Mouse (Mus musculus) forebrain, embryonic 14.5 days (tissue): ENCODE data around the gene Dennd6a. TPM values are rescaled to one million over a fixed set of nuclear protein-coding genes. Genes with fewer than 3 reads are reported as not detected.
A peak's percentile ranks its signal among the peaks of the same experiment; 100 is the strongest.

Experiments used
- ATAC-seq: fragments of 200-750 bp; cut with Nextera tagmentation; 2 replicates; pipeline ENCODE4 v1.8.0; 2017; ENCODE audit warnings: mild to moderate bottlenecking, moderate library complexity
- DNase-seq: peaks from one replicate; pipeline ENCODE4 v3.0.0-alpha.2; 2015; ENCODE audit warnings: low spot score
- H3K27ac ChIP-seq: fragments of 300-500 bp; sonication (generic); 2 replicates; pipeline ENCODE4 v1.5.1; 2014; ENCODE audit warnings: low read depth, mild to moderate bottlenecking, control low read depth, low read length, moderate library complexity
- H3K27me3 ChIP-seq: fragments of 300-500 bp; sonication (generic); replicated peaks from 2 replicates; pipeline ENCODE4 v1.6.1; 2014; ENCODE audit warnings: low read length, control low read depth, mixed read lengths; ENCODE audit not compliant: control insufficient read depth, insufficient read depth
- H3K36me3 ChIP-seq: fragments of 300-500 bp; sonication (generic); 2 replicates; pipeline ENCODE4 v1.6.1; 2014; ENCODE audit warnings: low read length, control low read depth; ENCODE audit not compliant: control insufficient read depth, insufficient read depth
- H3K4me1 ChIP-seq: fragments of 300-500 bp; sonication (generic); 2 replicates; pipeline ENCODE4 v1.6.1; 2014; ENCODE audit warnings: antibody characterized with exemption, low read length, control low read depth; ENCODE audit not compliant: control insufficient read depth, insufficient read depth
- H3K4me2 ChIP-seq: fragments of 300-500 bp; sonication (generic); 2 replicates; pipeline ENCODE4 v1.6.1; 2014; ENCODE audit warnings: mild to moderate bottlenecking, control low read depth, low read length
- H3K4me3 ChIP-seq: fragments of 300-500 bp; sonication (generic); 2 replicates; pipeline ENCODE4 v1.5.1; 2014; ENCODE audit warnings: low read depth, low read length, control low read depth
- H3K9ac ChIP-seq: fragments of 300-500 bp; sonication (generic); 2 replicates; pipeline ENCODE4 v1.6.1; 2014; ENCODE audit warnings: mild to moderate bottlenecking, low read length, control low read depth, moderate library complexity
- H3K9me3 ChIP-seq: fragments of 300-500 bp; sonication (generic); replicated peaks from 2 replicates; pipeline ENCODE4 v1.6.1; 2016; ENCODE audit warnings: low read length, control low read depth, mixed read lengths; ENCODE audit not compliant: control insufficient read depth
- WGBS: fragments of 180-500 bp; shearing (Covaris S2); extraction: QIAGEN DNeasy Blood & Tissue Kit; methylation state at CpG from one replicate; pipeline ENCODE4 v1.1.7; 2014; 5-methylcytosine and 5-hydroxymethylcytosine counted together
- polyA plus RNA-seq: library from polyadenylated mRNA; unstranded; fragments of >200 nt; fragmentation: Nextera tagmentation; extraction: Ambion mirVana; gene quantifications from 2 replicates; pipeline ENCODE4 v1.2.1, GENCODE M21; 2014

Gene Dennd6a
- polyA plus RNA-seq, 1 experiment from 2014 or later: 20.5 TPM

GRCm38 (mm10) chr14:26534757-26535479, 38.7 kb upstream of the Dennd6a start, which contains the start of gene Slmap:
Gene Slmap (minus strand): TSS chr14:26534931.
- Histone ChIP-seq H3K27me3 (no peaks in the 10 kb centered on the region), H3K27ac (peak within 1 kb of the TSS; percentile 84), H3K4me3 (peak within 1 kb of the TSS; percentile 95), H3K4me2 (peak within 1 kb of the TSS; percentile 90), H3K4me1 (peaks cover 23% of the 10 kb centered on the region), H3K9me3 (no peaks in the 10 kb centered on the region), H3K36me3 (no peaks in the 10 kb centered on the region), H3K9ac (peak within 1 kb of the TSS; percentile 91)
- ATAC-seq: peak; percentile 97
- DNase-seq: peak; percentile 100
- WGBS: 18% methylated on average over 22 of the region's 33 CpGs

GRCm38 (mm10) chr14:26539241-26539640, 34.4 kb upstream of the Dennd6a start:
- H3K27me3 ChIP-seq: no peaks in the 10 kb centered on the region
- H3K4me2 ChIP-seq: no peak overlapping the region
- WGBS: 85% methylated on average over 4 of the region's 4 CpGs
- no peak overlapping the region for H3K9ac ChIP-seq
- no peak overlapping the region for H3K4me3 ChIP-seq
- no peak for ATAC-seq
- no peaks in the 10 kb centered on the region for H3K4me1 ChIP-seq
- no peaks in the 10 kb centered on the region for H3K9me3 ChIP-seq
- H3K27ac ChIP-seq: no peak overlapping the region
- no peak for DNase-seq
- H3K36me3 ChIP-seq: no peaks in the 10 kb centered on the region

- Histone ChIP-seq H3K27me3 (no peaks in the 10 kb centered on the region), H3K4me2 (no peak overlapping the region), H3K27ac (no peak overlapping the region), H3K9me3 (no peaks in the 10 kb centered on the region), H3K36me3 (no peaks in the 10 kb centered on the region), H3K4me3 (no peak overlapping the region), H3K9ac (no peak overlapping the region), H3K4me1 (no peaks in the 10 kb centered on the region)
- 73% methylated on average over 1 of the region's 1 CpGs for WGBS
- no peak for DNase-seq
- ATAC-seq: no peak
These were observed 33.1 kb upstream of the Dennd6a start for GRCm38 (mm10) chr14:26540577-26540976.

GRCm38 (mm10) chr14:26542136-26542535, 31.5 kb upstream of the Dennd6a start:
- 98% methylated on average over 1 of the region's 1 CpGs for WGBS
- Histone ChIP-seq H3K4me1 (no peaks in the 10 kb centered on the region), H3K9ac (no peak overlapping the region), H3K27me3 (no peaks in the 10 kb centered on the region), H3K4me2 (no peak overlapping the region), H3K36me3 (no peaks in the 10 kb centered on the region), H3K4me3 (no peak overlapping the region), H3K9me3 (no peaks in the 10 kb centered on the region), H3K27ac (no peak overlapping the region)
- ATAC-seq (no peak), DNase-seq (no peak)

GRCm38 (mm10) chr14:26547516-26548488, 25.9 kb upstream of the Dennd6a start:
- no peak overlapping the region for H3K27ac ChIP-seq
- H3K4me1 ChIP-seq: no peaks in the 10 kb centered on the region
- no peak for DNase-seq
- H3K4me3 ChIP-seq: no peak overlapping the region
- no peak overlapping the region for H3K9ac ChIP-seq
- ATAC-seq: no peak
- no peaks in the 10 kb centered on the region for H3K9me3 ChIP-seq
- H3K4me2 ChIP-seq: no peak overlapping the region
- 75% methylated on average over 10 of the region's 10 CpGs for WGBS
- no peaks in the 10 kb centered on the region for H3K27me3 ChIP-seq
- H3K36me3 ChIP-seq: no peaks in the 10 kb centered on the region

- ATAC-seq (no peak), DNase-seq (no peak)
- no peak overlapping the region for H3K4me2 ChIP-seq
- H3K27me3 ChIP-seq: no peaks in the 10 kb centered on the region
- 94% methylated on average over 8 of the region's 8 CpGs for WGBS
- H3K36me3 ChIP-seq: no peaks in the 10 kb centered on the region
- H3K9ac ChIP-seq: no peak overlapping the region
- no peak overlapping the region for H3K4me3 ChIP-seq
- H3K9me3 ChIP-seq: no peaks in the 10 kb centered on the region
- H3K27ac ChIP-seq: no peak overlapping the region
- H3K4me1 ChIP-seq: no peaks in the 10 kb centered on the region
These were observed 22.9 kb upstream of the Dennd6a start for GRCm38 (mm10) chr14:26550712-26551111.

- no peaks in the 10 kb centered on the region for H3K4me1 ChIP-seq
- DNase-seq: no peak
- no peak overlapping the region for H3K4me3 ChIP-seq
- no peaks in the 10 kb centered on the region for H3K9me3 ChIP-seq
- WGBS: 88% methylated on average over 2 of the region's 2 CpGs
- H3K4me2 ChIP-seq: no peak overlapping the region
- no peaks in the 10 kb centered on the region for H3K27me3 ChIP-seq
- no peaks in the 10 kb centered on the region for H3K36me3 ChIP-seq
- H3K9ac ChIP-seq: no peak overlapping the region
- no peak overlapping the region for H3K27ac ChIP-seq
- no peak for ATAC-seq
These were observed 21.2 kb upstream of the Dennd6a start for GRCm38 (mm10) chr14:26552441-26552840.

GRCm38 (mm10) chr14:26552853-26553252, 20.8 kb upstream of the Dennd6a start:
- Histone ChIP-seq H3K9ac (no peak overlapping the region), H3K9me3 (no peaks in the 10 kb centered on the region), H3K4me2 (no peak overlapping the region), H3K36me3 (no peaks in the 10 kb centered on the region), H3K27ac (no peak overlapping the region), H3K27me3 (no peaks in the 10 kb centered on the region), H3K4me1 (no peaks in the 10 kb centered on the region), H3K4me3 (no peak overlapping the region)
- no peak for DNase-seq
- WGBS: 83% methylated on average over 3 of the region's 3 CpGs
- no peak for ATAC-seq

- Histone ChIP-seq H3K4me3 (no peak overlapping the region), H3K27me3 (no peaks in the 10 kb centered on the region), H3K27ac (no peak overlapping the region), H3K9me3 (no peaks in the 10 kb centered on the region), H3K4me2 (no peak overlapping the region), H3K36me3 (no peaks in the 10 kb centered on the region), H3K4me1 (no peaks in the 10 kb centered on the region), H3K9ac (no peak overlapping the region)
- 62% methylated on average over 1 of the region's 1 CpGs for WGBS
- DNase-seq (no peak), ATAC-seq (no peak)
These were observed 16.1 kb upstream of the Dennd6a start for GRCm38 (mm10) chr14:26557581-26557980.
